11 mouse cellular contexts compared by ENCODE assay signal in the genomic region with DNA sequence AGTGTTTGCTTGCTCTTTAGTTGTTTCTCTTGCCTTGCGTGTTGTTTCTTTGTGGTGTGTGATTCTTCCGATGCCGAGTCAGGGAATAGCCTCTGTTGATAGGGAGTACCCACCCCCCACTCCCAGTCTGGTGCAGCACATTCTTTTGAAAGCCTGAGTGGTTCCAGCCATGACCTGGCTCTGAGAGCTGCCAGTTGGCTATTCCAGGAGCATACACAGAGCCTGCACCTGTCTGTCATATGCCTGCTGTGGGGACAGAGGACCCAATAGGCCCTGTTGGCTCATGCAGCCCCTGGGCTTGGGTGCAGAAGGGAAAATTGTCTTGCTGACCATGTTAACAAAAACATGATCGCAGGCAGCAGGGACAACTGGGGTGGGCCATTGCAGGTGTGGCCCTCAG.
"Had no signal": no experiment of that assay in that cellular context is flagged by ENCODE, and none has a peak within 500 bp of the region (broad histone marks: within the 10 kb centered on the region; RNA-seq: fewer than 3 reads in every experiment).

No protein-coding gene starts in this region.

- H3K9me3 ChIP-seq: liver, embryonic 13.5 days had no signal

- H3K4me1 ChIP-seq: liver, embryonic 13.5 days had no signal

- H3K27me3 ChIP-seq: liver, embryonic 13.5 days had no signal

- H3K9ac ChIP-seq: liver, embryonic 13.5 days had no signal

- H3K4me3 ChIP-seq: liver, embryonic 13.5 days had no signal

- H3K4me2 ChIP-seq: liver, embryonic 13.5 days; midbrain, embryonic 11.5 days had no signal

- H3K36me3 ChIP-seq: liver, embryonic 13.5 days had no signal

- H3K27ac ChIP-seq: liver, embryonic 13.5 days had no signal

- DNase-seq: kidney, adult 2 months; kidney, postnatal 10 days; kidney, postnatal 36 days; liver, embryonic 13.5 days; lung, adult 2 months; lung, postnatal 14 days; lung, postnatal 4 days; midbrain, embryonic 14.5 days; thymus, adult 18-20 months; thymus, postnatal 36 days had no signal
